Mouse (Mus musculus) left cerebral cortex, postnatal 14 days (tissue): ENCODE data around the gene Hist1h2bn. TPM values are rescaled to one million over a fixed set of nuclear protein-coding genes. Genes with fewer than 3 reads are reported as not detected.
"Not testable (repeated sequence)": the region's sequence is repeated elsewhere in the genome, so short reads cannot be mapped to it uniquely, and the experiment has no call there.

Experiments
- DNase-seq, 2 experiments: peaks; one replicate each; pipeline ENCODE4 v3.0.0; 2021 to 2022; ENCODE audit warnings: low spot score in 2 of 2, mixed read lengths in 1 of 2
- intact Hi-C: fragments of 180-260 bp; cut with DNase I; formaldehyde crosslinking; loops from one replicate; pipeline ENCODE4 v1.15.1; 2025
- long read RNA-seq, 2 experiments: library from polyadenylated mRNA; stranded (forward); transcript quantifications; one replicate each; pipeline ENCODE4 v2.0.0; 2021
- total RNA-seq, 2 experiments: library from RNA; stranded (reverse); gene quantifications; 2 replicates each; pipeline ENCODE4 v1.2.3; 2021

Gene Hist1h2bn
- 10 to 100 TPM in 1 of 2 experiments, 1 to 10 TPM in 1; 9.6 to 16.1 TPM for total RNA-seq
- long read RNA-seq, experiment 1 = 0 reads
- long read RNA-seq, experiment 2 = 0 reads

- intact Hi-C loops = not testable (repeated sequence)
Measured at GRCm38 (mm10) chr13:21753524-21754285, at the start of gene Hist1h2bn, which contains the start of gene Hist1h2ak. TSS of gene Hist1h2bn (plus strand) at chr13:21754123. TSS of gene Hist1h2ak (minus strand) at chr13:21753827.

GRCm38 (mm10) chr13:21706669-21707068 is 47.3 kb upstream of the Hist1h2bn start:
- intact Hi-C loops = no loop called here
- no peak for DNase-seq

More at GRCm38 (mm10) chr13:21753524-21754285, at the start of gene Hist1h2bn, which contains the start of gene Hist1h2ak:
- DNase-seq = peak; percentile 82 to 93

- DNase-seq = peak; percentile 89 to 92
- intact Hi-C loops = loop anchor here (5.0 to 10.0 kb wide), 4 partner anchors 445 to 1825 kb away; partner anchors contain the start of genes Hist1h2af, Hist1h3g and Hist1h4h
Measured at GRCm38 (mm10) chr13:21710031-21710711, 43.8 kb upstream of the Hist1h2bn start.

- DNase-seq = peak; percentile 83 to 85
- intact Hi-C loops = loop anchor here (5.0 to 10.0 kb wide), 4 partner anchors 446 to 1824 kb away; partner anchors contain the start of genes Hist1h2af, Hist1h3g and Hist1h4h
Measured at GRCm38 (mm10) chr13:21710821-21711525, 43.0 kb upstream of the Hist1h2bn start.

GRCm38 (mm10) chr13:21711698-21712097 is 42.2 kb upstream of the Hist1h2bn start:
- DNase-seq = no peak
- intact Hi-C loops = loop anchor here (5.0 to 10.0 kb wide), 4 partner anchors 447 to 1823 kb away; partner anchors contain the start of genes Hist1h2af, Hist1h3g and Hist1h4h

GRCm38 (mm10) chr13:21714725-21715124 is 39.2 kb upstream of the Hist1h2bn start:
- DNase-seq = peak; percentile 69 to 75
- intact Hi-C loops = loop anchor here (2.0 to 10.0 kb wide), 5 partner anchors 18 to 1820 kb away; partner anchors contain the start of genes Hist1h2af, Hist1h3g and Hist1h4h

- peak in 1 of 2 experiments; percentile 15 for DNase-seq
- intact Hi-C loops = loop anchor here (2.0 to 10.0 kb wide), 4 partner anchors 18 to 1820 kb away; partner anchors contain the start of genes Hist1h2af, Hist1h3g and Hist1h4h
Measured at GRCm38 (mm10) chr13:21715131-21715863, 38.6 kb upstream of the Hist1h2bn start.

GRCm38 (mm10) chr13:21715864-21716539 is 37.9 kb upstream of the Hist1h2bn start, which contains the start of the genes Hist1h2bl and Hist1h2ai:
TSS of gene Hist1h2bl (minus strand) at chr13:21716143.
TSS of gene Hist1h2ai (plus strand) at chr13:21716422.
- intact Hi-C loops = loop anchor here (2.0 to 10.0 kb wide), 4 partner anchors 17 to 1819 kb away; partner anchors contain the start of genes Hist1h2af, Hist1h3g and Hist1h4h
- peak; percentile 91 to 96 for DNase-seq

- DNase-seq = peak in 1 of 2 experiments; percentile 41
Measured at GRCm38 (mm10) chr13:21716540-21717391, 37.2 kb upstream of the Hist1h2bn start.

GRCm38 (mm10) chr13:21717397-21718357 is 36.2 kb upstream of the Hist1h2bn start, which contains the start of gene Hist1h3h:
TSS of gene Hist1h3h (plus strand) at chr13:21717659.
- intact Hi-C loops = loop anchor here (10.0 kb wide), 3 partner anchors 453 to 1817 kb away; partner anchors contain the start of genes Hist1h2af, Hist1h3g and Hist1h4h
- peak; percentile 85 to 91 for DNase-seq

More at GRCm38 (mm10) chr13:21716540-21717391, 37.2 kb upstream of the Hist1h2bn start:
- intact Hi-C loops = loop anchor here (10.0 kb wide), 3 partner anchors 452 to 1818 kb away; partner anchors contain the start of genes Hist1h2af, Hist1h3g and Hist1h4h

GRCm38 (mm10) chr13:21718381-21719080 is 35.4 kb upstream of the Hist1h2bn start:
- intact Hi-C loops = loop anchor here (10.0 kb wide), 3 partner anchors 454 to 1816 kb away; partner anchors contain the start of genes Hist1h2af, Hist1h3g and Hist1h4h
- DNase-seq = no peak

GRCm38 (mm10) chr13:21721107-21721756 is 32.7 kb upstream of the Hist1h2bn start:
- intact Hi-C loops, DNase-seq: not testable (repeated sequence)

GRCm38 (mm10) chr13:21721757-21722372 is 32.1 kb upstream of the Hist1h2bn start, which contains the start of gene Hist1h2bm:
TSS of gene Hist1h2bm (plus strand) at chr13:21722044.
- intact Hi-C loops = not testable (repeated sequence)
- peak; percentile 75 to 89 for DNase-seq
